Mouse (Mus musculus) cerebellum, adult 9-11 months (tissue): Measurements from ENCODE around the gene Lrch1.

Experiments used
- DNase-seq: peaks from one replicate; pipeline ENCODE4 v3.0.0; 2022

The Lrch1 gene

GRCm38 (mm10) chr14:74918521-74919103 lies 29.1 kb downstream of the Lrch1 start:
- no peak for DNase-seq

GRCm38 (mm10) chr14:74917504-74918124 lies 30.1 kb downstream of the Lrch1 start:
- DNase-seq: no peak

GRCm38 (mm10) chr14:74916691-74917090 lies 31.0 kb downstream of the Lrch1 start:
- DNase-seq: no peak

- no peak for DNase-seq
Observed at GRCm38 (mm10) chr14:74916075-74916474, 31.6 kb downstream of the Lrch1 start.

- DNase-seq: no peak
Observed at GRCm38 (mm10) chr14:74915658-74916057, 32.0 kb downstream of the Lrch1 start.

- DNase-seq: no peak
Observed at GRCm38 (mm10) chr14:74915025-74915424, 32.7 kb downstream of the Lrch1 start.

- no peak for DNase-seq
Observed at GRCm38 (mm10) chr14:74913381-74914230, 34.1 kb downstream of the Lrch1 start.

GRCm38 (mm10) chr14:74910363-74910762 lies 37.3 kb downstream of the Lrch1 start:
- DNase-seq: no peak

GRCm38 (mm10) chr14:74909021-74909420 lies 38.7 kb downstream of the Lrch1 start:
- no peak for DNase-seq

- DNase-seq: no peak
Observed at GRCm38 (mm10) chr14:74908250-74908649, 39.4 kb downstream of the Lrch1 start.

GRCm38 (mm10) chr14:74907706-74908105 lies 40.0 kb downstream of the Lrch1 start:
- no peak for DNase-seq

- DNase-seq: no peak
Observed at GRCm38 (mm10) chr14:74905990-74906389, 41.7 kb downstream of the Lrch1 start.

- no peak for DNase-seq
Observed at GRCm38 (mm10) chr14:74904442-74904841, 43.2 kb downstream of the Lrch1 start.

GRCm38 (mm10) chr14:74903047-74903446 lies 44.6 kb downstream of the Lrch1 start:
- DNase-seq: no peak

GRCm38 (mm10) chr14:74900705-74901369 lies 46.8 kb downstream of the Lrch1 start:
- no peak for DNase-seq

- no peak for DNase-seq
Observed at GRCm38 (mm10) chr14:74899953-74900704, 47.5 kb downstream of the Lrch1 start.

- DNase-seq: no peak
Observed at GRCm38 (mm10) chr14:74898939-74899338, 48.7 kb downstream of the Lrch1 start.

- no peak for DNase-seq
Observed at GRCm38 (mm10) chr14:74893693-74894092, 54.0 kb downstream of the Lrch1 start.

GRCm38 (mm10) chr14:74893085-74893648 lies 54.5 kb downstream of the Lrch1 start:
- DNase-seq: no peak

- no peak for DNase-seq
Observed at GRCm38 (mm10) chr14:74889304-74889703, 58.4 kb downstream of the Lrch1 start.

- DNase-seq: no peak
Observed at GRCm38 (mm10) chr14:74888103-74888502, 59.6 kb downstream of the Lrch1 start.

GRCm38 (mm10) chr14:74886453-74886852 lies 61.2 kb downstream of the Lrch1 start:
- DNase-seq: no peak
